Mouse (Mus musculus) liver, postnatal 0 days (tissue): ENCODE measurements at regions not wholly inside any gene's neighbourhood (a gene's known extent, or its start where the extent isn't known, plus 50 kb on each side); places are given as distances from the start of the nearest gene placed in this dataset.

Source experiments
- CTCF ChIP-seq: sonication (generic); IDR thresholded peaks from 2 replicates; pipeline ENCODE4 v1.5.1; 2016; ENCODE audit warnings: antibody characterized with exemption, low read depth
- EP300 ChIP-seq: IDR thresholded peaks from 2 replicates; pipeline ENCODE4 v1.6.1; 2016; ENCODE audit warnings: antibody characterized with exemption, low read depth, mild to moderate bottlenecking

- TF ChIP-seq CTCF (no peak), EP300 (no peak)
These were observed 175.5 kb upstream of the Noct start for GRCm38 (mm10) chr3:51048739-51049138.
